In the genomic region with DNA sequence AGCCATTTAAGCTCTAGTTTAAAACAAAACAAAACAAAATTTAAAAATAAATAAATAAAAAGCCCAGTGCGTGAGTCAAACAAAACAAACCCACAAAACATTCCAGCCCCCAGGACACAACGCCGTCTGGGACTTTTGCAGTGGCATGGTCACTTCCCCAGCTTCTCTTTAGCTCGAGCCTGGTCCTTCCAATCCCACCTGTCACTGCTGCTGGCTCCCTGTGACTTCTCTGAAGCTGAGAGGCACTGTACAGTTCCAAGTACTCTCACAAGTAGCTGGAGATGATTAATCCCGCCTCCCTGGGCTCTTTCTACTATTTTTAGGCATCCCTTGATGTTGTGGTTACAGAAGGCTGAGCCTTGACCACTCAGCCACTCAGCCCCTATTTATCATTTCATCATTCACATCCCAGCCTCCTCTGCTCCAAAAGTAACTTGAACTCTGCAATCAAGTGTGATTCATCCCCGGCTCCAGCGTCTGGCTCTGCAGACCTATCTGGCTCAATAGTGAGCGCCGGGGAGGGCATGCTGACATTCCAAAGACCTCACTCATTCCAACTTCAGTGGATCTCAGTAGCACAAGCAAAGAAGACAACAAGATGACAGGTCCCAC, we compare ENCODE assay signal across 14 mouse cellular contexts. TPM values are rescaled to one million over a fixed set of nuclear protein-coding genes. Genes with fewer than 3 reads are reported as not detected.
DNase-seq lines count a peak whose midpoint lies in the region; ATAC-seq and TF ChIP-seq lines count a peak whose summit lies in the region.
"Had no signal": no experiment of that assay in that cellular context is flagged by ENCODE, and none has a peak within 500 bp of the region (broad histone marks: within the 10 kb centered on the region; RNA-seq: fewer than 3 reads in every experiment).

No protein-coding gene starts in this region.

- no peak for TF ChIP-seq CTCF in lung, postnatal 0 days (IDR thresholded peaks at IDR 0.05)

- peak; percentile 83 for ATAC-seq in lung, postnatal 0 days
- no peak for ATAC-seq in hindbrain, embryonic 12.5 days (ENCODE audit: low FRiP score)
- no peak for ATAC-seq in intestine, embryonic 16.5 days

- TF ChIP-seq EP300 in lung, postnatal 0 days (IDR thresholded peaks at IDR 0.05) = no peak

- no peak overlapping the region for H3K4me3 ChIP-seq in lung, postnatal 0 days (ENCODE audit: low read depth, low read length)
- no peak overlapping the region for H3K4me3 ChIP-seq in hindbrain, embryonic 12.5 days
- no peak overlapping the region for H3K4me3 ChIP-seq in intestine, embryonic 16.5 days (ENCODE audit: low read length)
- H3K4me3 ChIP-seq: embryonic facial prominence, embryonic 12.5 days; liver, embryonic 15.5 days; stomach, embryonic 15.5 days had no signal

- WGBS in lung, postnatal 0 days = 52% methylated on average over 9 of the region's 9 CpGs
- WGBS in hindbrain, embryonic 12.5 days = 85% methylated on average over 9 of the region's 9 CpGs
- WGBS in intestine, embryonic 16.5 days = 55% methylated on average over 9 of the region's 9 CpGs

- H3K27ac ChIP-seq in lung, postnatal 0 days (ENCODE audit: low read length) = no peak overlapping the region
- H3K27ac ChIP-seq in hindbrain, embryonic 12.5 days = no peak overlapping the region
- H3K27ac ChIP-seq in intestine, embryonic 16.5 days (ENCODE audit: low read length) = no peak overlapping the region
- H3K27ac ChIP-seq: embryonic facial prominence, embryonic 12.5 days; liver, embryonic 15.5 days; stomach, embryonic 15.5 days had no signal

- H3K4me1 ChIP-seq in lung, postnatal 0 days (ENCODE audit: insufficient read depth, low read depth, low read length) = peaks cover 6% of the 10 kb centered on the region; the same call in 1 of the 2 replicates
- no peaks in the 10 kb centered on the region for H3K4me1 ChIP-seq in hindbrain, embryonic 12.5 days
- H3K4me1 ChIP-seq in intestine, embryonic 16.5 days (ENCODE audit: control insufficient read depth, insufficient read depth, low read length) = peaks cover 11% of the 10 kb centered on the region; the same call in 1 of the 2 replicates
- H3K4me1 ChIP-seq: embryonic facial prominence, embryonic 12.5 days; liver, embryonic 15.5 days had no signal

- intact Hi-C loops in heart, postnatal 36 days (cut with DNase I) = no loop called here
- intact Hi-C loops in gastrocnemius, postnatal 14 days (cut with DNase I; ENCODE audit: low total_unique reads) = no loop called here

- H3K36me3 ChIP-seq in lung, postnatal 0 days (ENCODE audit: insufficient read depth, low read length) = no peaks in the 10 kb centered on the region
- no peaks in the 10 kb centered on the region for H3K36me3 ChIP-seq in hindbrain, embryonic 12.5 days
- no peaks in the 10 kb centered on the region for H3K36me3 ChIP-seq in intestine, embryonic 16.5 days (ENCODE audit: control insufficient read depth, insufficient read depth, low read length)
- H3K36me3 ChIP-seq: liver, embryonic 15.5 days; stomach, embryonic 15.5 days had no signal

- H3K9ac ChIP-seq in lung, postnatal 0 days (replicated peaks; ENCODE audit: low read depth) = no peak overlapping the region
- no peak overlapping the region for H3K9ac ChIP-seq in hindbrain, embryonic 12.5 days
- no peak overlapping the region for H3K9ac ChIP-seq in intestine, embryonic 16.5 days (ENCODE audit: low read depth, low read length)
- H3K9ac ChIP-seq: embryonic facial prominence, embryonic 12.5 days; liver, embryonic 15.5 days; stomach, embryonic 15.5 days had no signal

- peak; percentile 94 for DNase-seq in heart, adult 11 months
- DNase-seq in heart, postnatal 36 days = no peak
- peak; percentile 78 for DNase-seq in adipocyte (ENCODE audit: low spot score)
- peak; percentile 57 for DNase-seq in gastrocnemius, postnatal 14 days
- peak; percentile 83 for DNase-seq in lung, postnatal 0 days (ENCODE audit: low spot score)
- DNase-seq in spleen, postnatal 4 days (ENCODE audit: low spot score in 2 of 2) = no peak
- DNase-seq: kidney, adult 8-10 months had no signal

- H3K9me3 ChIP-seq in lung, postnatal 0 days (ENCODE audit: low read length) = no peaks in the 10 kb centered on the region
- H3K9me3 ChIP-seq in hindbrain, embryonic 12.5 days (replicated peaks) = no peaks in the 10 kb centered on the region
- H3K9me3 ChIP-seq in intestine, embryonic 16.5 days (ENCODE audit: control insufficient read depth, low read length) = no peaks in the 10 kb centered on the region
- H3K9me3 ChIP-seq: embryonic facial prominence, embryonic 12.5 days; liver, embryonic 15.5 days; stomach, embryonic 15.5 days had no signal

- H3K27me3 ChIP-seq in lung, postnatal 0 days (replicated peaks; ENCODE audit: insufficient read depth, low read length) = no peaks in the 10 kb centered on the region
- H3K27me3 ChIP-seq in hindbrain, embryonic 12.5 days = no peaks in the 10 kb centered on the region
- no peaks in the 10 kb centered on the region for H3K27me3 ChIP-seq in intestine, embryonic 16.5 days (replicated peaks; ENCODE audit: control insufficient read depth, insufficient read depth, low read length)
- H3K27me3 ChIP-seq: embryonic facial prominence, embryonic 12.5 days; liver, embryonic 15.5 days; stomach, embryonic 15.5 days had no signal

- no peak overlapping the region for H3K4me2 ChIP-seq in lung, postnatal 0 days (replicated peaks; ENCODE audit: low read depth, low read length)
- no peak overlapping the region for H3K4me2 ChIP-seq in hindbrain, embryonic 12.5 days (replicated peaks)
- no peak overlapping the region for H3K4me2 ChIP-seq in intestine, embryonic 16.5 days (ENCODE audit: low read depth, low read length)
- H3K4me2 ChIP-seq: embryonic facial prominence, embryonic 12.5 days; liver, embryonic 15.5 days; stomach, embryonic 15.5 days had no signal

RNA-seq across cellular contexts. Expression of gene Hip1, which starts 22.7 kb away (rescaled TPM):
- total RNA-seq in heart, postnatal 36 days (2021) = 10 to 100 TPM; 32.6 to 38.6 TPM
- total RNA-seq in gastrocnemius, postnatal 14 days (2021) = 10 to 100 TPM; 54.1 to 58.9 TPM
- 17.7 and 20.8 TPM in 2 replicates for polyA plus RNA-seq in lung, postnatal 0 days (2015; fragmentation: Nextera tagmentation; extraction: Ambion mirVana)
- polyA plus RNA-seq in hindbrain, embryonic 12.5 days (2016; fragmentation: Nextera tagmentation; extraction: Ambion mirVana) = 67.8 and 68.0 TPM in 2 replicates
- 15.0 and 15.3 TPM in 2 replicates for polyA plus RNA-seq in intestine, embryonic 16.5 days (2015; fragmentation: Nextera tagmentation; extraction: Ambion mirVana)

RNA-seq across cellular contexts. Expression of gene Ccl26, which starts 41.2 kb away (rescaled TPM):
- not detected for total RNA-seq in heart, postnatal 36 days (2021)
- not detected for total RNA-seq in gastrocnemius, postnatal 14 days (2021)
- polyA plus RNA-seq in lung, postnatal 0 days (2015; fragmentation: Nextera tagmentation; extraction: Ambion mirVana) = not detected in 2 replicates
- not detected in 2 replicates for polyA plus RNA-seq in hindbrain, embryonic 12.5 days (2016; fragmentation: Nextera tagmentation; extraction: Ambion mirVana)
- polyA plus RNA-seq in intestine, embryonic 16.5 days (2015; fragmentation: Nextera tagmentation; extraction: Ambion mirVana) = not detected in 2 replicates
- total RNA-seq: left cerebral cortex, postnatal 14 days; monocyte, adult 5-6 weeks had no signal
- polyA plus RNA-seq: embryonic facial prominence, embryonic 12.5 days; liver, embryonic 15.5 days; stomach, embryonic 15.5 days had no signal

RNA-seq across cellular contexts. Expression of gene Ccl24, which starts 50.6 kb away (rescaled TPM):
- total RNA-seq in heart, postnatal 36 days (2021) = 1 to 10 TPM; 1.4 to 2.7 TPM
- total RNA-seq in gastrocnemius, postnatal 14 days (2021) = 1 to 10 TPM; 1.1 to 1.7 TPM
- polyA plus RNA-seq in lung, postnatal 0 days (2015; fragmentation: Nextera tagmentation; extraction: Ambion mirVana) = 0.71 and 0.84 TPM in 2 replicates
- 2.0 and 3.1 TPM in 2 replicates for polyA plus RNA-seq in hindbrain, embryonic 12.5 days (2016; fragmentation: Nextera tagmentation; extraction: Ambion mirVana)
- 34.3 and 34.5 TPM in 2 replicates for polyA plus RNA-seq in intestine, embryonic 16.5 days (2015; fragmentation: Nextera tagmentation; extraction: Ambion mirVana)
- total RNA-seq: left cerebral cortex, postnatal 14 days; monocyte, adult 5-6 weeks had no signal

Comparison
In these comparisons a context has a peak if more than half of its experiments do, and no peak if none do; other contexts are left out.
1. DNase-seq: peak in heart, adult 11 months (single experiment), adipocyte (single experiment), gastrocnemius, postnatal 14 days (single experiment) and lung, postnatal 0 days (single experiment); none in heart, postnatal 36 days (0 of 2) and spleen, postnatal 4 days (0 of 2).